In the genomic region with DNA sequence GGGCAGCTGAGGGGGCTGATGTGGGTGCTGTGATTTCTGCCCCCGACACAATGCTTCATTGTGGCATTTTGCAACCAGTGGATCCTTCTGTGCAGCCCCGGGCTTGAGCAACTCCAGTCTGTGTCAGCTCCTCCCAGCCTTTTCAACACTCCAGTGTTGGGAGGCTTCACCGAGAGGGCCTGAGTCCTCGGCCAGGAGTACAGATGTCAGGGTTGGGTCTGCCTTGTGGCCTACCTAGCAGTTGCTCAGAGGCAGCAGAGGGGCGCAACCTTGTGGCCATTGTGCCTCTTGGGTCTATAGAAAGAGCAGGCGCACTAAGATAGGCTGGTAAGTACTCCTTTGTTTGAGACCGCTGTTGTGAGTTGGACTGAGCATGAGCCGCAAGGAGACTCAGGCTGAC, we compare ENCODE assay signal across 7 mouse cellular contexts. TPM values are rescaled to one million over a fixed set of nuclear protein-coding genes. Genes with fewer than 3 reads are reported as not detected.
DNase-seq lines count a peak whose midpoint lies in the region; ATAC-seq lines count a peak whose summit lies in the region.

No protein-coding gene starts in this region.

- no peaks in the 10 kb centered on the region for H3K9me3 ChIP-seq in embryonic facial prominence, embryonic 15.5 days (replicated peaks)
- no peaks in the 10 kb centered on the region for H3K9me3 ChIP-seq in lung, embryonic 16.5 days (ENCODE audit: control insufficient read depth, low read length)

- no peaks in the 10 kb centered on the region for H3K27me3 ChIP-seq in embryonic facial prominence, embryonic 15.5 days
- no peaks in the 10 kb centered on the region for H3K27me3 ChIP-seq in lung, embryonic 16.5 days (ENCODE audit: control insufficient read depth, insufficient read depth, low read depth, low read length)

- H3K4me1 ChIP-seq in embryonic facial prominence, embryonic 15.5 days: peaks cover 36% of the 10 kb centered on the region
- peaks cover 28% of the 10 kb centered on the region for H3K4me1 ChIP-seq in lung, embryonic 16.5 days (replicated peaks; ENCODE audit: control insufficient read depth, insufficient read depth, low read length)

- H3K36me3 ChIP-seq in embryonic facial prominence, embryonic 15.5 days: no peaks in the 10 kb centered on the region
- H3K36me3 ChIP-seq in lung, embryonic 16.5 days (ENCODE audit: control insufficient read depth, insufficient read depth, low read length): peaks cover 2% of the 10 kb centered on the region; the same call in 1 of the 2 replicates

- no peak for ATAC-seq in embryonic facial prominence, embryonic 15.5 days (ENCODE audit: insufficient number of reproducible peaks, low FRiP score, low TSS enrichment, low read depth)
- peak; percentile 8; the same call in 1 of the 2 replicates for ATAC-seq in lung, embryonic 16.5 days (ENCODE audit: low read depth)

- H3K4me2 ChIP-seq in embryonic facial prominence, embryonic 15.5 days (replicated peaks): peak overlapping the region; percentile 19
- no peak overlapping the region for H3K4me2 ChIP-seq in lung, embryonic 16.5 days (ENCODE audit: low read depth, low read length)

- 68% methylated on average over 8 of the region's 8 CpGs for WGBS in embryonic facial prominence, embryonic 15.5 days
- WGBS in lung, embryonic 16.5 days: 61% methylated on average over 8 of the region's 8 CpGs

- H3K4me3 ChIP-seq in embryonic facial prominence, embryonic 15.5 days (replicated peaks): no peak overlapping the region
- H3K4me3 ChIP-seq in lung, embryonic 16.5 days (ENCODE audit: low read length): no peak overlapping the region

- H3K27ac ChIP-seq in embryonic facial prominence, embryonic 15.5 days (replicated peaks): peak overlapping the region; percentile 80; the same call in 1 of the 2 replicates
- peak overlapping the region; percentile 56 for H3K27ac ChIP-seq in lung, embryonic 16.5 days (ENCODE audit: low read length)

- DNase-seq in spleen, postnatal 10 days (ENCODE audit: low spot score in 2 of 2): peak; percentile 16 to 29
- no peak for DNase-seq in spleen, adult 12 weeks (ENCODE audit: low spot score)
- peak; percentile 28 for DNase-seq in yolk sac, embryonic 10.5 days (ENCODE audit: low spot score)
- DNase-seq in left cerebral cortex, postnatal 25 days (ENCODE audit: low spot score in 2 of 2): no peak
- no peak for DNase-seq in natural killer cell, adult 2 months (ENCODE audit: low spot score in 2 of 2)

- intact Hi-C loops in left cerebral cortex, postnatal 25 days (cut with DNase I): no loop called here

- H3K9ac ChIP-seq in embryonic facial prominence, embryonic 15.5 days: no peak overlapping the region
- 0 out of 2 replicates have a peak overlapping the region, but pooled peaks have one; percentile 25 for H3K9ac ChIP-seq in lung, embryonic 16.5 days (ENCODE audit: low read length)

RNA-seq across cellular contexts. Expression of a gene that starts 1.5 kb away (rescaled TPM):
- 8.2 and 9.6 TPM in 2 replicates for polyA plus RNA-seq in embryonic facial prominence, embryonic 15.5 days (2015; fragmentation: Nextera tagmentation; extraction: Ambion mirVana)
- polyA plus RNA-seq in lung, embryonic 16.5 days (2015; fragmentation: Nextera tagmentation; extraction: Ambion mirVana): 8.8 and 9.6 TPM in 2 replicates
- total RNA-seq in left cerebral cortex, postnatal 25 days (2021): 10 to 100 TPM; 10.8 to 12.2 TPM

RNA-seq across cellular contexts. Expression of a gene that starts 15.5 kb away (rescaled TPM):
- polyA plus RNA-seq in embryonic facial prominence, embryonic 15.5 days (2015; fragmentation: Nextera tagmentation; extraction: Ambion mirVana): 317 and 319 TPM in 2 replicates
- 271 and 284 TPM in 2 replicates for polyA plus RNA-seq in lung, embryonic 16.5 days (2015; fragmentation: Nextera tagmentation; extraction: Ambion mirVana)
- total RNA-seq in left cerebral cortex, postnatal 25 days (2021): 100 to 1,000 TPM; 144 to 147 TPM

RNA-seq across cellular contexts. Expression of a gene that starts 45.0 kb away (rescaled TPM):
- not detected in 2 replicates for polyA plus RNA-seq in embryonic facial prominence, embryonic 15.5 days (2015; fragmentation: Nextera tagmentation; extraction: Ambion mirVana)
- not detected in 2 replicates for polyA plus RNA-seq in lung, embryonic 16.5 days (2015; fragmentation: Nextera tagmentation; extraction: Ambion mirVana)
- total RNA-seq in left cerebral cortex, postnatal 25 days (2021): not detected

Comparison
In these comparisons a context has a peak if more than half of its experiments do, and no peak if none do; other contexts are left out.
1. DNase-seq: peak in spleen, postnatal 10 days (2 of 2) and yolk sac, embryonic 10.5 days (single experiment); none in spleen, adult 12 weeks (single experiment), left cerebral cortex, postnatal 25 days (0 of 2) and natural killer cell, adult 2 months (0 of 2).